Mouse (Mus musculus) ES-Bruce4 (cell line): ENCODE measurements around the gene Pax7.

Source experiments
- CTCF ChIP-seq: IDR thresholded peaks from one replicate; pipeline ENCODE4 v1.8.1; 2011; ENCODE audit warnings: low read depth, low read length
- EP300 ChIP-seq: IDR thresholded peaks from 2 replicates; pipeline ENCODE4 v1.6.1; 2011; ENCODE audit warnings: low read depth, low read length; ENCODE audit not compliant: insufficient read depth
- POLR2A ChIP-seq: IDR thresholded peaks from one replicate; pipeline ENCODE4 v1.8.1; 2011; ENCODE audit warnings: low read length; ENCODE audit not compliant: insufficient read depth

DNA sequence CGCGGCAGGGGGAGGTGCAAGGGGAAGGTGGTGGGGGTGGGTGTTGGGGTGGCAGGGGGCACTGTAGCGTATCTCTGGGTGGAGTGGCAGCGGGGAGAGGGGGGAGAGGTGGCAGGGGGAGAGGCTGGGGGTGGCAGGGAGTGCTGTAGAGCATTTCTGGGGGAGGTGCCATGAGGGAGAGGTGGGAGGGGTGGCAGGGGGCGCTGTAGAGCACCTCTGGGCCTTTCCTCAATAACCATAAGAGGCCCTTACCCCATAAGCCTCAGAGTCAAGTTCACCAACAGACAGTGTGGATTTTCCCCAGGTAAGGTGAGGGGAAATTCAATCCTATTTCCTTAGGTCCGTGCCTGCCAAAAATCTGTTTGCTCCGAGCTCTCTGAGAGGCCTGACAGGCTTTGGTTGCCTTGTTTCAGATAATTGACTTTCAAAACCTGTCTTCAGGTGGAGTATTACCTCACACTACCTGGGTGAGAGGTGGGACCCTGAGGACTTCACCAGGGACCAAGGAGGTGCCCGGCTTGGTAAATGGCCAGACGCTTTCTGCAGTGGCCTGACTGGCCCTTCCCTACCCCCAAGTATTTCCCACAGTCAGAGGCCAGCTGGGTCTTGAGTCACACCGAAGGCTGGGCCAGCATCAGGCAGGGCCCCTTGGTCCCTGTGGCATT lies 33.8 kb downstream of the Pax7 start:
- TF ChIP-seq POLR2A (no peak), CTCF (peak; percentile 42), EP300 (no peak)
